Mouse (Mus musculus): ENCODE measurements around the gene Pmvk. TPM values are rescaled to one million over a fixed set of nuclear protein-coding genes. Genes with fewer than 3 reads are reported as not detected.
A peak's percentile ranks its signal among the peaks of the same experiment; 100 is the strongest.

The Pmvk gene
- polyA plus RNA-seq, 1 experiment from 2014 or later: 79.2 TPM

DNA sequence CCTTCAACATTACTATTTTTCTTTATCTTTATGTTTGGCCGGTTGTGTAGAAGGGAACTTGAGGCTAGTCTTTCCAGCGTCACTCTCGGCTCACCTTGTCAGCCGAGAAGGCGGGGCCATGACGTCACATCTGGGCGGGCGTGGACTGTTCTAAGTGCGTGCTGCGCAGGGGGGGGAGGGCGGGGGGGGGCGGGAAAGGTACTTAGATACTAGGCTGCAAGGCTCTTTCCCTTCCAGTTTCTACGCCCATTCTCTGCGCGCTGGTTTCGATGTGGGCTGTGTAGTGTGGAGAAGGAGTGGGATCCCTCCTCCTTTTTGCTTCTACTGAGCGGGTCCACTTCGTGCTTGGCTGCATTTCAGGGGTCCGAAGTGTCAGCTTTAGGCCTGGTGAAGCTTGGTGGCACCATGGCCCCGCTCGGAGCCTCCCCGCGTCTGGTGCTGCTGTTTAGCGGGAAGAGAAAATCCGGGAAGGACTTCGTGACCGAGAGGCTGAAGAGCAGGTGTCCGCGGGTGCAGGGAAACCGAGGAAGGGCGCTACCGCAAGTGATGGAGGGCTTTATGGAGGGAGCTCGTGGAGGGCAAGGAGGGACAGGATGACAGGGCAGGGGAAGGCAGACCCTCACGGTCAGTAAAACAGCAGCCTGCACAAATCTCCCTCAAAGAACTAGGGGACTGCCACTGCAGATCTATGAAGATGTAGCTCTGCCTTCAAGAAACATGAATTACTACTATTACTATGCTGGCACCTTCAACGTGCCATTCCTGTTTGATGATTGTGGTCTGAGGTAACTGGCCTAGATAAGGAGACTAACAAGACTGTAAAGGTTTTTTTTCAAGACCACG, 4.8 kb downstream of the Pmvk start:
- Histone ChIP-seq H3K4me3 (peak overlapping the region; percentile 79), H3K36me3 (peaks cover 13% of the 10 kb centered on the region), H3K27ac (replicated peaks) (peak overlapping the region; percentile 92), H3K9me3 (replicated peaks) (no peaks in the 10 kb centered on the region), H3K27me3 (ENCODE audit: low read depth, poor library complexity, severe bottlenecking) (no peaks in the 10 kb centered on the region), H3K4me1 (peaks cover 40% of the 10 kb centered on the region)
- peak; percentile 90 for DNase-seq (ENCODE audit: low spot score)
- WGBS: 2% methylated on average over 35 of the region's 36 CpGs

DNA sequence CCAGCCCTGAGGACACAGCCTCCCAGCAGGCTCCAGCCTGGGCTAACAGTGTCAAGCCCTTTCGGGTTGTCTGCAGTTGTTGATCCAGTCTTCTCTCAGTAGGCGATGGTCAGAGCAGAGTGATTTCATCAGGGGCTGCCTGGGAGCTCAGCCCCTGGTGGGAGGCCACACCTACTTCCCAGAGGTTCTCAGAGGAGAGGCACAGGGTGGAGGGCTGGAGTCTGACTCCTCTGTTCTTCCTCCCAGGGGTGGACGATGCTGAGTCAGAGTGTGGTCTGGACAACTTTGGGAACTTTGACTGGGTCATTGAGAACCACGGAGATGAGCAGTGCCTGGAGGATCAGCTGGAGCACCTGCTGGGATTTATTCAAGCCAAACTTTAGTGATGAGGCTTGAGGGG, 13.9 kb downstream of the Pmvk start:
- 48% methylated on average over 4 of the region's 4 CpGs for WGBS
- Histone ChIP-seq H3K36me3 (peaks cover 38% of the 10 kb centered on the region), H3K9me3 (replicated peaks) (no peaks in the 10 kb centered on the region), H3K4me1 (no peaks in the 10 kb centered on the region), H3K4me3 (no peak overlapping the region), H3K27ac (replicated peaks) (no peak overlapping the region), H3K27me3 (ENCODE audit: low read depth, poor library complexity, severe bottlenecking) (no peaks in the 10 kb centered on the region)
- no peak for DNase-seq (ENCODE audit: low spot score)

DNA sequence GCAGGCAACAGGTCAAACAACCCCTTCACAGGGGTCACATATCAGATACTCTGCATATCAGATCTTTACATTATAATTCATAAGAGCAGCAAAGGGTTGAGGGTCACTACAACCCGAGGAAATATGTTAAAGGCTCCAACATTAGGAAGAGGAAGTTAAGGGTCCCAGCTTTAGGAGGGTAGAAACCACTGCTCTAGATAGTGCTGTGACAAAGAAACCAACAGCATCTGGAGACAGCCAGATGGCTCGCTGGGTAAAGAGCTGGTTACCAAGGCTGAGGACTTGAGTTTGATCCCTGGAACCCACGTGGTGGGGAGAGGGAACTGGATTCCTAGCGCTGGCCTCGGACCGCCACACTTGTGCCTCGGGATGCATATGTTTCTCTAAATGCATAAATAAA, 17.9 kb downstream of the Pmvk start:
- DNase-seq (ENCODE audit: low spot score): no peak
- H3K4me1 ChIP-seq: no peaks in the 10 kb centered on the region

DNA sequence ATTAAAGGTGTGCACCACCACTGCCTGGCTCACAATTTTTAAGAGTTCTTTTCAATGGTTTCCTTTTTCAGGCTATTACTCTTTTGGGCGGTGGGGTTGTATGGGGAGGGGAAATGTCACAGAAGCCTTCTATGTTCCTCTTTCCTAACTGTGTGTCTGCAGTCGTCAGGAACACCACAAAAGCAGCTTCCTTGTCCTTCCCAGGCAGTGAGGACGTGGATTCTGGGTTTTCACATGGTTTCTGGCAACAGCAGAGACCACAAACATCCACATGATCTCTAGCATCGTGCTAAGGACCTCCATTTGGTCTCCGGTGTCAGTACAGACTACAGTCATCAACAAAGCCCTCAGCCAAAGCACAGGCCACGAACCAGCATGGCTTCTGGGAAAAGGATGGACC, 19.5 kb downstream of the Pmvk start:
- DNase-seq (ENCODE audit: low spot score): no peak
- H3K27ac ChIP-seq (replicated peaks): no peak overlapping the region
- no peaks in the 10 kb centered on the region for H3K4me1 ChIP-seq
- no peaks in the 10 kb centered on the region for H3K27me3 ChIP-seq (ENCODE audit: low read depth, poor library complexity, severe bottlenecking)
- peaks cover 11% of the 10 kb centered on the region; the same call in 1 of the 2 replicates for H3K36me3 ChIP-seq
- H3K4me3 ChIP-seq: no peak overlapping the region
- H3K9me3 ChIP-seq (replicated peaks): no peaks in the 10 kb centered on the region
- 83% methylated on average over 6 of the region's 6 CpGs for WGBS

More for the DNA sequence above, 17.9 kb downstream of the Pmvk start:
- no peak overlapping the region for H3K4me3 ChIP-seq
- H3K27me3 ChIP-seq (ENCODE audit: low read depth, poor library complexity, severe bottlenecking): no peaks in the 10 kb centered on the region
- WGBS: 85% methylated on average over 7 of the region's 7 CpGs
- H3K27ac ChIP-seq (replicated peaks): no peak overlapping the region
- no peaks in the 10 kb centered on the region for H3K9me3 ChIP-seq (replicated peaks)
- H3K36me3 ChIP-seq: peaks cover 26% of the 10 kb centered on the region

DNA sequence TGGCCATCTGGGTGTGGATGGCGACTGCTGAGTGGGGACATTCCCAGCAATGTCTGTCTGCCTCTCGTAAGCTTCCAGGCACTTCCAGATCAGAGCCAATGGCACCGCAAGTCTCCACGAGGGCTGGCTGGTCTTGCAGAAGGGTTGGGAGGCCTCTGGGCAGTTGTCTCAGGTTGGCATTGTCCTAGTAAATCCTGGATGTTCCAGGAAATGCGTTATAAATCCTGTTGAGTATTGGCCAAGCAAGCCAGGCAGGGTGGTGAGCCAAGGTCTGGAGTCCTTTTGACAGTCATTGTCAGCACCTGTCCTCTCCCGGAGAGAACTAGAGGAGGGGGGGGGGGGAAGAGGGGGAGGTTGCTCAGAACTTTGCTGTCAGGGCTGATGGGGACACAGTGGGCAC, 24.7 kb downstream of the Pmvk start:
- no peaks in the 10 kb centered on the region for H3K27me3 ChIP-seq (ENCODE audit: low read depth, poor library complexity, severe bottlenecking)
- H3K4me3 ChIP-seq: no peak overlapping the region
- no peaks in the 10 kb centered on the region for H3K4me1 ChIP-seq
- no peaks in the 10 kb centered on the region for H3K36me3 ChIP-seq
- no peak overlapping the region for H3K27ac ChIP-seq (replicated peaks)
- 82% methylated on average over 6 of the region's 6 CpGs for WGBS
- H3K9me3 ChIP-seq (replicated peaks): no peaks in the 10 kb centered on the region
- no peak for DNase-seq (ENCODE audit: low spot score)

DNA sequence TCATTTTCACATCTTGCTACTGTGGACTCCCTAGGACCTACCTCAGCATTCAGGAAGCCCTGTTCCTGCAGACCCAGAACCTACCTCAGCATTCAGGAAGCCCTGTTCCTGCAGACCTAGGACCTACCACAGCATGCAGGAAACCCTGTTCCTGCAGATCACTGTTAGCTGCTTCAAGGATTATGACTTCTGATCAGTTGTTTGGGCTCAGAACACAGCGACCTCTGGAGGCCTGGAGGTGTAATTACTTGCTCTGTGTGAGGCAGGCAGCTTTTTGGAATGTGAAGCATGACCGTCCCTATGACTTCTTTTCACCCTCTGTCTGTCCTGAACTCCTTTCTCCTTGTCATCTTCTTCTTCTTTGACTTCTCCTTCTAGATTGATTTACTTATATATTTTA, 27.1 kb downstream of the Pmvk start:
- 45% methylated on average over 2 of the region's 2 CpGs for WGBS

DNA sequence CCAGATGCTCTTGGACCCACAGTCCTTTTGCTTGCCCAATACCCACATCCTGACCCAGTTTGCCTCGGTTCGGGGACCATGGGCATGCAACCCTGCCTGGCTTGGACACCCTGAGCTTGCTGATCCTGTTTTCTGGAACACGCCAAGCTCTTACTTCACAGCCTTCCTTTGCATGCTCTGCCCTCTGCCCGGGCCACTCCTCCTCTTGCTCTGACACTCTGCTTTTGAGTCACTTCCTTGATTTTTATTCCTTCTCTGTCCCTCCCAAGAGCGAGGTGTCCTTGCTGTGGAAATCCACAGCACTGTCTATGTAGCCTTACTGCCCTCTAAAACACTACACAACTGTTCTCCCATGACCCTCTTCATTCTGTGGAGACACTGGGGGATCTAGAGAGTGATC, 27.9 kb downstream of the Pmvk start:
- Histone ChIP-seq H3K9me3 (replicated peaks) (no peaks in the 10 kb centered on the region), H3K27me3 (ENCODE audit: low read depth, poor library complexity, severe bottlenecking) (peaks cover 13% of the 10 kb centered on the region), H3K27ac (replicated peaks) (no peak overlapping the region), H3K4me1 (peaks cover 12% of the 10 kb centered on the region), H3K4me3 (no peak overlapping the region), H3K36me3 (no peaks in the 10 kb centered on the region)
- 89% methylated on average over 5 of the region's 5 CpGs for WGBS
- DNase-seq (ENCODE audit: low spot score): no peak

More for the DNA sequence above, 27.1 kb downstream of the Pmvk start:
- H3K27ac ChIP-seq (replicated peaks): no peak overlapping the region
- no peak overlapping the region for H3K4me3 ChIP-seq
- H3K36me3 ChIP-seq: no peaks in the 10 kb centered on the region
- H3K9me3 ChIP-seq (replicated peaks): no peaks in the 10 kb centered on the region
- peaks cover 6% of the 10 kb centered on the region; the same call in 1 of the 2 replicates for H3K4me1 ChIP-seq
- no peak for DNase-seq (ENCODE audit: low spot score)
- H3K27me3 ChIP-seq (ENCODE audit: low read depth, poor library complexity, severe bottlenecking): peaks cover 9% of the 10 kb centered on the region; the same call in 1 of the 2 replicates

DNA sequence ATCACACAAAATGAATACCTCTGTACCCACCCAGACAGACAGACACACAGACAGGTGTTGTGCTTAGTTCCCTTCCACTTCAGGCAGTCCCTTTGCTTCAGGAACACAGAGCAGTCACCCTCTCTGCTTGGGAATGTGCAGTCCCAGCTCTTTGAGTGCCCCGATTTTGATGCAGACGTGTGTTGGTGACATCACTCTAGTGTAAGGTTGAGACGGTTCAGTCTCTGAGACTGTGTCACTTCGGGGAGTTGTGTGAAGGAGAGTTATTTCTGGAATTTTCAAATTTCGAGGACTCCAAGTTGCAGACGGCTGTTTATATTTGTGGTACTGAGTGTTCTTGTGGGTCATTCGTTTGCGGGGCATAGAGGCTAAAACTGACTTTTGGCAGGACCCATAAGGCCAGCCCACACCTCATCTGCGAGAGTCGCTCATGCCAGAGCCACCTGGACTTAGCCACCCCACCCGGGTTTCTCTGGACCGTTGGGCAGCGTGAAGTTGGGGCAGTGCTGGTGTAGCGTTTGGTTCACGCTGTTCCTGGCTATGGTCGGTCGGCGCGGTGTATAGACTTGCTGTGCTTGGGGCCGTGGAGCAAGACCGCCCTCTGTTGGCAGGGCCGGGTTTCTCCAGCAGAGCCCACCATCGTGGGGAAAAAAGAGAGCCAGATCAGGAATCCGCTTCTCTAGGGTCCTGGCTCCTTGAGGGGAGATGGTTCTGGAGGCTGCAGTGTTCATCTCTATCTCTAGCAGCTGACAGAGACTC, 30.6 kb downstream of the Pmvk start:
- peak overlapping the region; percentile 32 for H3K4me3 ChIP-seq
- H3K27ac ChIP-seq (replicated peaks): 0 out of 2 replicates have a peak overlapping the region, but pooled peaks have one; percentile 6
- peaks cover 12% of the 10 kb centered on the region for H3K4me1 ChIP-seq
- no peaks in the 10 kb centered on the region for H3K36me3 ChIP-seq
- WGBS: 23% methylated on average over 24 of the region's 24 CpGs
- H3K27me3 ChIP-seq (ENCODE audit: low read depth, poor library complexity, severe bottlenecking): peaks cover 16% of the 10 kb centered on the region
- H3K9me3 ChIP-seq (replicated peaks): no peaks in the 10 kb centered on the region
- peak; percentile 81 for DNase-seq (ENCODE audit: low spot score)

DNA sequence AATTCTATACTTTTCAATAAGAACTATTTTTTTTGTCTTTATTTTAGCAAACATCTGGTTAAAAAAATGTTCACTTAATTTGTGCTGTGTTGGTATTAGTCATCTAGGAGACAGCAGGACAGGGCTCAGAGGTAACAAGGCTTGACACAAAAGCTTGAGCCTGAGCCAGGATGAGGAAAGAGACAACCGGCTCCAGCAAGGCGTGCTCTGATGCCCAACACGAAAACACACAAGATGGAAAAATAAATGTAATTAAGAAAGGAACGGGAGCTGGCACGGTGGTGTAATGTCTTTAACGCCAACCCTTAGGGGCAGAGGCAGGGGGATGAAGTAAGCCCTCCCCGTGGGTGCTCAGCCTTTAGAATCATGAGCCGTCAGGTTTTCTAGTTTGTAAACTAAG, 31.8 kb downstream of the Pmvk start:
- no peaks in the 10 kb centered on the region for H3K9me3 ChIP-seq (replicated peaks)
- no peak for DNase-seq (ENCODE audit: low spot score)
- peaks cover 16% of the 10 kb centered on the region for H3K27me3 ChIP-seq (ENCODE audit: low read depth, poor library complexity, severe bottlenecking)
- no peak overlapping the region for H3K27ac ChIP-seq (replicated peaks)
- 89% methylated on average over 8 of the region's 8 CpGs for WGBS
- no peaks in the 10 kb centered on the region for H3K36me3 ChIP-seq
- peaks cover 12% of the 10 kb centered on the region for H3K4me1 ChIP-seq
- H3K4me3 ChIP-seq: no peak overlapping the region

DNA sequence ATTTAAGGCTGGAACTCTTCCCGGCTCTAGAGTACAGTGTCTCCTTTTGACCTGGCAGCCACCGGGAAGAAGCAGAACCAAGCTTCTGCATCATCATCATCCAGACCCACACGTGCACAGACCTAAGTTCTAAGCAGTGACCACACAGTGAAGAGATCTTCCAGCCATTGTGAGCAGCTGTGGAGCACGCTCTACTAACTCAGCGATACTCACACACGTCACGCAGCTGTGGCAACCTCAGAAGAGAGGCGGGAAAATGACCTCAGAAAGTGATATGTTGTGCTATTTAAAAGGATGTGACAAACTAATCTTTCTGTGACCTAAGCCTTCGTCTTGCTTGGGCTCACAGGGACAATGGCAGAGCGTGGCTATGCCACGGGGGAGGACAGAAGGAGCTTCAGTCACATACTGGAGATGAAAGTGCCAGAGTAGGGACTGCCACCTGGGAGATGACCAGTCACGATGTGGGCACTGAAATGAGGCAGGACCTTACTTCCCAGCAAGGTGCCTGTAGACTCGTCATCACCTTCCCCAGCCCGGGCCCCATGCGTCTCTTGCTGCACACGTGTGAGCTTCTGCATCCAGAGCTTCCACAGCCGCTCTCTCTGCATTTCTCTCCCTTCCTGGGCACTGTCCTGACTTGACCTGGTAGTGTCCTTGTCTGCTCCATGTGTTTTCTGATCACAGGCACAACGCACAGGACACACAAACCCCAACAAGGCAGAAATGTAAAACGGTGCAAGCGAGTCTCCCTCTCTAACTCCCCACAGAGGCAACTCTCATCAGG, 32.8 kb downstream of the Pmvk start:
- Histone ChIP-seq H3K9me3 (replicated peaks) (no peaks in the 10 kb centered on the region), H3K27ac (replicated peaks) (no peak overlapping the region), H3K27me3 (ENCODE audit: low read depth, poor library complexity, severe bottlenecking) (peaks cover 16% of the 10 kb centered on the region), H3K4me1 (peaks cover 13% of the 10 kb centered on the region), H3K36me3 (no peaks in the 10 kb centered on the region), H3K4me3 (no peak overlapping the region)
- no peak for DNase-seq (ENCODE audit: low spot score)
- 68% methylated on average over 20 of the region's 20 CpGs for whole genome bisulfite sequencing

DNA sequence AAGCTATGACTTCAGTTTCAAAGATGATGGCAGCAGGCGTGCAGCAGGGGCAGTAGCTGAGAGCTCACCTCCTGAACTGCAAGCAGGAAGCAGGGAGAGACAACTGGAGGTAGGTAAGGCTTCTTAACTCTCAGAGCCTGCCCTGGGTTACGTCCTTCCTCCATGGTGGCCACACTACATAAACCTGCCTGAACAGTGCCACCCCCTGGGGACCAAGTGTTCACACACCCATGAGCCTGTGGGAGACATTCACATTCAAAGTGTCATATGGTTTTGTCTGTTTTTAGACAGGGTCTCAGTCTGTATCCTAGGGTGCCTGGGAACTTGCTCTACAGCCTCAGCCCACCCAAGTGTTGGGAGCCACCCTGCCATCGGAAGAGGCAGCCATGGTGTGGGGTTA, 36.4 kb downstream of the Pmvk start:
- Histone ChIP-seq H3K9me3 (replicated peaks) (no peaks in the 10 kb centered on the region), H3K4me3 (no peak overlapping the region), H3K27ac (replicated peaks) (no peak overlapping the region), H3K27me3 (ENCODE audit: low read depth, poor library complexity, severe bottlenecking) (peaks cover 7% of the 10 kb centered on the region; the same call in 1 of the 2 replicates), H3K4me1 (peaks cover 17% of the 10 kb centered on the region), H3K36me3 (no peaks in the 10 kb centered on the region)
- DNase-seq (ENCODE audit: low spot score): no peak
- WGBS: 89% methylated on average over 3 of the region's 3 CpGs

DNA sequence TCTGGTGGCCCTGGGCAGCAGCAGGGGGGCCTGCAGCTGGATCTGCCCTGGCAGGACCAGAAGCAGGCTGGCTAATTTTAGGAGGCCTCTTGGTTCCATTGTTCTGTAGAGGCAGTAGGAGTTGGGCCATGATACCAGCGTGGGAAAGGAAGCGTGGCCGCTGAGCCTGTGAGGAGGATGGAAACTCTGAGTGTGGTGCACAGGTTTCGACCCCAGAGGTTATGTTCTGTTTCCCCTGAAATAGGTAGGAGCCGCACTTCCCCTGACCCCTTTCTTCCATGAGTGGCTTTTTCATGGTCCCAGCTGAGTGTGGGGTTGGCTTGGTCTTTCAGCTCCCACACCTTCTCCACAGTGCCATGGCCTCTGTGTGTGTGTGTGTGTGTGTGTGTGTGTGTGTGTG, 37.2 kb downstream of the Pmvk start:
- H3K36me3 ChIP-seq: no peaks in the 10 kb centered on the region
- peaks cover 7% of the 10 kb centered on the region; the same call in 1 of the 2 replicates for H3K27me3 ChIP-seq (ENCODE audit: low read depth, poor library complexity, severe bottlenecking)
- peaks cover 17% of the 10 kb centered on the region for H3K4me1 ChIP-seq
- H3K9me3 ChIP-seq (replicated peaks): no peaks in the 10 kb centered on the region
- 94% methylated on average over 5 of the region's 5 CpGs for WGBS
- H3K4me3 ChIP-seq: no peak overlapping the region
- DNase-seq (ENCODE audit: low spot score): no peak
- H3K27ac ChIP-seq (replicated peaks): no peak overlapping the region

Data from midbrain, embryonic 10.5 days (tissue).